Mouse (Mus musculus) liver, embryonic 14.5 days (tissue): ENCODE data around the gene Itpr1. TPM values are rescaled to one million over a fixed set of nuclear protein-coding genes. Genes with fewer than 3 reads are reported as not detected.
A peak's percentile ranks its signal among the peaks of the same experiment; 100 is the strongest.

Source experiments
- ATAC-seq: fragments of 200-750 bp; cut with Nextera tagmentation; 2 replicates; pipeline ENCODE4 v1.8.0; 2017; ENCODE audit warnings: moderate number of reproducible peaks, mild to moderate bottlenecking, moderate library complexity; ENCODE audit not compliant: insufficient read depth
- DNase-seq, 3 experiments: peaks; one replicate each; pipeline ENCODE4 v3.0.0-alpha.2; 2012 to 2013; ENCODE audit warnings: low read depth in 3 of 3, low spot score in 3 of 3
- H3K27ac ChIP-seq: fragments of 300-500 bp; sonication (generic); 2 replicates; pipeline ENCODE4 v1.5.1; 2014; ENCODE audit warnings: moderate library complexity, mild to moderate bottlenecking, control low read depth, inconsistent platforms
- H3K27me3 ChIP-seq: fragments of 300-500 bp; sonication (generic); 2 replicates; pipeline ENCODE4 v1.6.1; 2014; ENCODE audit warnings: mild to moderate bottlenecking, low read length, moderate library complexity; ENCODE audit not compliant: control insufficient read depth, insufficient read depth
- H3K36me3 ChIP-seq: fragments of 300-500 bp; sonication (generic); replicated peaks from 2 replicates; pipeline ENCODE4 v1.6.1; 2014; ENCODE audit warnings: low read depth; ENCODE audit not compliant: control insufficient read depth, insufficient read depth
- H3K4me1 ChIP-seq, 2 experiments: fragments of 200-500 bp in 1 of 2; fragments of 300-500 bp in 1 of 2; sonication (generic) in 1 of 2; replicated peaks; 2 replicates each; pipeline ENCODE4 v1.6.1; 2012 to 2014; ENCODE audit warnings: antibody characterized with exemption in 1 of 2, inconsistent platforms in 1 of 2, low read length in 1 of 2; ENCODE audit not compliant: control insufficient read depth in 2 of 2, insufficient read depth in 2 of 2
- H3K4me2 ChIP-seq: fragments of 300-500 bp; sonication (generic); 2 replicates; pipeline ENCODE4 v1.6.1; 2014; ENCODE audit warnings: low read depth, mild to moderate bottlenecking, control low read depth, moderate library complexity
- H3K4me3 ChIP-seq, 2 experiments: fragments of 200-500 bp in 1 of 2; fragments of 300-500 bp in 1 of 2; sonication (generic) in 1 of 2; 2 replicates each; pipeline ENCODE4 v1.5.1; 2012 to 2014; ENCODE audit warnings: low read depth in 2 of 2, low read length in 2 of 2, mild to moderate bottlenecking in 2 of 2, control low read depth in 1 of 2, inconsistent platforms in 1 of 2, moderate library complexity in 1 of 2; ENCODE audit not compliant: insufficient read depth in 1 of 2
- H3K9ac ChIP-seq: fragments of 300-500 bp; sonication (generic); replicated peaks from 2 replicates; pipeline ENCODE4 v1.6.1; 2014; ENCODE audit warnings: mild to moderate bottlenecking, control low read depth, moderate library complexity
- H3K9me3 ChIP-seq: fragments of 300-500 bp; sonication (generic); 2 replicates; pipeline ENCODE4 v1.6.1; 2016; ENCODE audit warnings: low read length, mixed read lengths; ENCODE audit not compliant: control insufficient read depth
- CTCF ChIP-seq: IDR thresholded peaks from 2 replicates; pipeline ENCODE4 v1.5.1; 2016; ENCODE audit warnings: antibody characterized with exemption, low read depth, control low read depth
- EP300 ChIP-seq: IDR thresholded peaks from 2 replicates; pipeline ENCODE4 v1.6.1; 2016; ENCODE audit warnings: antibody characterized with exemption, low read depth
- WGBS: fragments of 180-500 bp; shearing (Covaris S2); extraction: QIAGEN DNeasy Blood & Tissue Kit; methylation state at CpG from one replicate; pipeline ENCODE4 v1.1.7; 2014; ENCODE audit not compliant: insufficient replicate concordance; 5-methylcytosine and 5-hydroxymethylcytosine counted together
- polyA plus RNA-seq, 2 experiments: library from polyadenylated mRNA; depleted of rRNA in 1 of 2; stranded (reverse) in 1 of 2; unstranded in 1 of 2; fragments of >200 nt; fragmentation: Nextera tagmentation in 1 of 2; extraction: Ambion mirVana in 1 of 2; gene quantifications; 2 replicates each; pipeline versions ENCODE4 v1.2.1 to v1.2.3; 2012 to 2014

Itpr1 gene
- polyA plus RNA-seq (2012; rRNA removed) (1.4 and 3.1 TPM in 2 replicates), polyA plus RNA-seq (2014; fragmentation: Nextera tagmentation; extraction: Ambion mirVana) (1.6 and 2.3 TPM in 2 replicates)

GRCm38 (mm10) chr6:108212881-108213295, at the start of gene Itpr1:
Itpr1 (plus strand) TSS chr6:108213096.
- H3K4me3 ChIP-seq = peak within 1 kb of the TSS; percentile 59 to 82
- peaks cover 8 to 17% of the 10 kb centered on the region in 2 experiments for H3K4me1 ChIP-seq
- no peaks in the 10 kb centered on the region for H3K36me3 ChIP-seq
- H3K27me3 ChIP-seq = no peaks in the 10 kb centered on the region
- peak; percentile 99 for ATAC-seq
- peak within 1 kb of the TSS; percentile 77 for H3K9ac ChIP-seq
- peak; percentile 92 to 95 (median 92) for DNase-seq
- WGBS = under 1% methylated on average over 27 of the region's 27 CpGs
- H3K27ac ChIP-seq = no peak within 1 kb of the TSS
- TF ChIP-seq EP300 (no peak), CTCF (no peak)
- H3K4me2 ChIP-seq = peak within 1 kb of the TSS; percentile 86
- H3K9me3 ChIP-seq = no peaks in the 10 kb centered on the region

GRCm38 (mm10) chr6:108164935-108165334, 48.0 kb upstream of the Itpr1 start:
- no peaks in the 10 kb centered on the region for H3K9me3 ChIP-seq
- H3K27me3 ChIP-seq = no peaks in the 10 kb centered on the region
- ATAC-seq (no peak), DNase-seq (no peak)
- H3K4me3 ChIP-seq = no peak overlapping the region
- TF ChIP-seq EP300 = no peak
- no peak for TF ChIP-seq CTCF
- H3K9ac ChIP-seq = no peak overlapping the region
- H3K36me3 ChIP-seq = no peaks in the 10 kb centered on the region
- WGBS = 70% methylated on average over 5 of the region's 5 CpGs
- H3K4me2 ChIP-seq = no peak overlapping the region
- 0 out of 4 replicates have a peak, but pooled peaks cover 0 to 4% of the 10 kb centered on the region in 2 experiments for H3K4me1 ChIP-seq
- H3K27ac ChIP-seq = no peak overlapping the region

GRCm38 (mm10) chr6:108165598-108165997, 47.3 kb upstream of the Itpr1 start:
- TF ChIP-seq CTCF (no peak), EP300 (no peak)
- H3K4me2 ChIP-seq = no peak overlapping the region
- H3K4me3 ChIP-seq = no peak overlapping the region
- ATAC-seq (no peak), DNase-seq (no peak)
- 34% methylated on average over 2 of the region's 2 CpGs for WGBS
- H3K27me3 ChIP-seq = no peaks in the 10 kb centered on the region
- no peaks in the 10 kb centered on the region for H3K9me3 ChIP-seq
- H3K27ac ChIP-seq = no peak overlapping the region
- 0 out of 4 replicates have a peak, but pooled peaks cover 0 to 4% of the 10 kb centered on the region in 2 experiments for H3K4me1 ChIP-seq
- no peaks in the 10 kb centered on the region for H3K36me3 ChIP-seq
- no peak overlapping the region for H3K9ac ChIP-seq

- WGBS = 32% methylated on average over 7 of the region's 7 CpGs
- H3K4me3 ChIP-seq = no peak overlapping the region
- no peaks in the 10 kb centered on the region for H3K27me3 ChIP-seq
- H3K27ac ChIP-seq = no peak overlapping the region
- H3K36me3 ChIP-seq = peaks cover 2% of the 10 kb centered on the region; the same call in 1 of the 2 replicates
- no peak overlapping the region for H3K4me2 ChIP-seq
- 0 out of 4 replicates have a peak, but pooled peaks cover 0 to 4% of the 10 kb centered on the region in 2 experiments for H3K4me1 ChIP-seq
- ATAC-seq (no peak), DNase-seq (no peak)
- TF ChIP-seq EP300 (no peak), CTCF (no peak)
- H3K9me3 ChIP-seq = no peaks in the 10 kb centered on the region
- no peak overlapping the region for H3K9ac ChIP-seq
These were observed 44.8 kb upstream of the Itpr1 start for GRCm38 (mm10) chr6:108167946-108168680.

- Histone ChIP-seq H3K27ac (no peak overlapping the region), H3K27me3 (no peaks in the 10 kb centered on the region), H3K9ac (no peak overlapping the region), H3K4me2 (no peak overlapping the region), H3K4me3 (no peak overlapping the region), H3K36me3 (peaks cover 2% of the 10 kb centered on the region; the same call in 1 of the 2 replicates), H3K4me1 (0 out of 4 replicates have a peak, but pooled peaks cover 0 to 2% of the 10 kb centered on the region in 2 experiments), H3K9me3 (no peaks in the 10 kb centered on the region)
- ATAC-seq (no peak), DNase-seq (no peak)
- TF ChIP-seq CTCF (no peak), EP300 (no peak)
- WGBS = 43% methylated on average over 6 of the region's 6 CpGs
These were observed 44.2 kb upstream of the Itpr1 start for GRCm38 (mm10) chr6:108168723-108169122.
